Mouse (Mus musculus) cerebellum, adult 2 months (tissue): Measurements from ENCODE around the gene Vmn1r4. TPM values are rescaled to one million over a fixed set of nuclear protein-coding genes. Genes with fewer than 3 reads are reported as not detected.

Source experiments
- DNase-seq, 2 experiments: peaks; one replicate each; pipeline ENCODE4 v3.0.0; 2021
- H3K27ac ChIP-seq: fragments of 200-500 bp; 2 replicates; pipeline ENCODE4 v1.5.1; 2012; ENCODE audit warnings: low read length, control low read depth, inconsistent platforms; ENCODE audit not compliant: insufficient read depth
- H3K27me3 ChIP-seq: fragments of 200-500 bp; 2 replicates; pipeline ENCODE4 v1.6.1; 2012; ENCODE audit warnings: inconsistent platforms, mild to moderate bottlenecking, low read length, moderate library complexity; ENCODE audit not compliant: control insufficient read depth, insufficient read depth
- H3K4me1 ChIP-seq: fragments of 200-500 bp; 2 replicates; pipeline ENCODE4 v1.6.1; 2011; ENCODE audit warnings: low read length; ENCODE audit not compliant: control insufficient read depth, insufficient read depth
- H3K4me3 ChIP-seq: fragments of 200-500 bp; replicated peaks from 2 replicates; pipeline ENCODE3; 2011; ENCODE audit warnings: mild to moderate bottlenecking, low read depth, low read length, control low read depth; ENCODE audit not compliant: insufficient read depth
- CTCF ChIP-seq: fragments of 200-500 bp; IDR thresholded peaks from 2 replicates; pipeline ENCODE4 v1.5.1; 2011; ENCODE audit warnings: low read depth, mild to moderate bottlenecking, control low read depth, low read length, moderate library complexity, borderline replicate concordance; ENCODE audit not compliant: insufficient read depth
- POLR2A ChIP-seq: fragments of 200-500 bp; IDR thresholded peaks from 2 replicates; pipeline ENCODE4 v1.6.1; 2011; ENCODE audit warnings: low read length, control low read depth, borderline replicate concordance; ENCODE audit not compliant: insufficient read depth
- WGBS: fragments of 180-500 bp; shearing (Covaris S2); methylation state at CpG from one replicate; pipeline ENCODE4 v1.1.7; 2018; 5-methylcytosine and 5-hydroxymethylcytosine counted together
- polyA plus RNA-seq: library from polyadenylated mRNA; depleted of rRNA; stranded (reverse); fragments of >200 nt; gene quantifications from 2 replicates; pipeline ENCODE4 v1.2.3, GENCODE M21; 2012

Vmn1r4 gene
- polyA plus RNA-seq, 1 experiment: 0.59 TPM

GRCm38 (mm10) chr6:56901824-56902386, 21.9 kb upstream of the Vmn1r4 start:
- 40% methylated on average over 12 of the region's 12 CpGs for WGBS
- TF ChIP-seq POLR2A: no peak
- no peak for TF ChIP-seq CTCF
- peak overlapping the region; percentile 12 for H3K4me3 ChIP-seq

GRCm38 (mm10) chr6:56902606-56903520, 21.0 kb upstream of the Vmn1r4 start:
- no peak for TF ChIP-seq CTCF
- TF ChIP-seq POLR2A: no peak
- Histone ChIP-seq H3K27me3 (no peaks in the 10 kb centered on the region), H3K4me1 (peaks cover 12% of the 10 kb centered on the region), H3K27ac (no peak overlapping the region), H3K4me3 (no peak overlapping the region)
- 89% methylated on average over 7 of the region's 7 CpGs for WGBS
- DNase-seq: no peak

More at GRCm38 (mm10) chr6:56901824-56902386, 21.9 kb upstream of the Vmn1r4 start:
- Histone ChIP-seq H3K27me3 (no peaks in the 10 kb centered on the region), H3K27ac (0 out of 2 replicates have a peak overlapping the region, but pooled peaks have one; percentile 46), H3K4me1 (peaks cover 12% of the 10 kb centered on the region)
- peak; percentile 10 to 22 for DNase-seq

- 38% methylated on average over 6 of the region's 6 CpGs for WGBS
- Histone ChIP-seq H3K4me1 (peaks cover 12% of the 10 kb centered on the region), H3K4me3 (no peak overlapping the region), H3K27ac (no peak overlapping the region), H3K27me3 (no peaks in the 10 kb centered on the region)
- no peak for DNase-seq
- TF ChIP-seq POLR2A (no peak), CTCF (no peak)
Measured at GRCm38 (mm10) chr6:56903831-56904230, 20.0 kb upstream of the Vmn1r4 start.

- DNase-seq: no peak
- Histone ChIP-seq H3K27me3 (no peaks in the 10 kb centered on the region), H3K27ac (no peak overlapping the region), H3K4me3 (no peak overlapping the region), H3K4me1 (peaks cover 12% of the 10 kb centered on the region)
- WGBS: 79% methylated on average over 1 of the region's 1 CpGs
- TF ChIP-seq CTCF (no peak), POLR2A (no peak)
Measured at GRCm38 (mm10) chr6:56904330-56904729, 19.5 kb upstream of the Vmn1r4 start.

GRCm38 (mm10) chr6:56904982-56905381, 18.8 kb upstream of the Vmn1r4 start:
- H3K27me3 ChIP-seq: no peaks in the 10 kb centered on the region
- H3K4me3 ChIP-seq: no peak overlapping the region
- DNase-seq: no peak
- H3K4me1 ChIP-seq: peaks cover 12% of the 10 kb centered on the region
- 92% methylated on average over 2 of the region's 2 CpGs for WGBS
- H3K27ac ChIP-seq: no peak overlapping the region
- no peak for TF ChIP-seq POLR2A
- no peak for TF ChIP-seq CTCF

- H3K27ac ChIP-seq: no peak overlapping the region
- TF ChIP-seq CTCF (no peak), POLR2A (no peak)
- peaks cover 12% of the 10 kb centered on the region for H3K4me1 ChIP-seq
- no peak for DNase-seq
- H3K27me3 ChIP-seq: no peaks in the 10 kb centered on the region
- no peak overlapping the region for H3K4me3 ChIP-seq
- WGBS: 92% methylated on average over 5 of the region's 5 CpGs
Measured at GRCm38 (mm10) chr6:56905486-56905885, 18.3 kb upstream of the Vmn1r4 start.

GRCm38 (mm10) chr6:56906121-56906846, 17.5 kb upstream of the Vmn1r4 start:
- Histone ChIP-seq H3K4me3 (no peak overlapping the region), H3K27ac (no peak overlapping the region), H3K27me3 (no peaks in the 10 kb centered on the region), H3K4me1 (peaks cover 12% of the 10 kb centered on the region)
- WGBS: 54% methylated on average over 8 of the region's 8 CpGs
- TF ChIP-seq POLR2A (no peak), CTCF (no peak)
- no peak for DNase-seq
